Mouse (Mus musculus) naive thymus-derived CD4-positive, alpha-beta T cell, adult 2 months (primary cell): ENCODE measurements around the gene Rbl1.

Experiments
- DNase-seq: peaks from one replicate; pipeline ENCODE4 v3.0.0-alpha.2; 2011; ENCODE audit warnings: low read depth

Gene Rbl1

GRCm38 (mm10) chr2:157133769-157134478 lies 70.4 kb downstream of the Rbl1 start:
- peak; percentile 61 for DNase-seq

GRCm38 (mm10) chr2:157132686-157133540 lies 71.4 kb downstream of the Rbl1 start:
- DNase-seq: no peak

- no peak for DNase-seq
Measured at GRCm38 (mm10) chr2:157132086-157132485, 72.2 kb downstream of the Rbl1 start.

GRCm38 (mm10) chr2:157130813-157131514 lies 73.4 kb downstream of the Rbl1 start:
- peak; percentile 79 for DNase-seq

- peak; percentile 56 for DNase-seq
Measured at GRCm38 (mm10) chr2:157129601-157130164, 74.7 kb downstream of the Rbl1 start.

GRCm38 (mm10) chr2:157129096-157129495 lies 75.2 kb downstream of the Rbl1 start:
- DNase-seq: peak; percentile 49

GRCm38 (mm10) chr2:157128072-157128471 lies 76.3 kb downstream of the Rbl1 start:
- DNase-seq: no peak

GRCm38 (mm10) chr2:157127370-157127769 lies 77.0 kb downstream of the Rbl1 start:
- no peak for DNase-seq

- DNase-seq: no peak
Measured at GRCm38 (mm10) chr2:157125246-157125645, 79.1 kb downstream of the Rbl1 start.

GRCm38 (mm10) chr2:157121766-157122165 lies 82.6 kb downstream of the Rbl1 start:
- DNase-seq: peak; percentile 89

- DNase-seq: peak; percentile 89
Measured at GRCm38 (mm10) chr2:157119075-157119474, 85.3 kb downstream of the Rbl1 start.

- DNase-seq: no peak
Measured at GRCm38 (mm10) chr2:157118556-157118955, 85.8 kb downstream of the Rbl1 start.

GRCm38 (mm10) chr2:157116964-157117363 lies 87.4 kb downstream of the Rbl1 start:
- DNase-seq: peak; percentile 86

- DNase-seq: no peak
Measured at GRCm38 (mm10) chr2:157108236-157108635, 96.1 kb downstream of the Rbl1 start.

- DNase-seq: no peak
Measured at GRCm38 (mm10) chr2:157104454-157104853, 99.9 kb downstream of the Rbl1 start.

GRCm38 (mm10) chr2:157102256-157102655 lies 102.1 kb downstream of the Rbl1 start:
- DNase-seq: no peak

GRCm38 (mm10) chr2:157101650-157102049 lies 102.7 kb downstream of the Rbl1 start:
- no peak for DNase-seq

- no peak for DNase-seq
Measured at GRCm38 (mm10) chr2:157100319-157100605, 104.1 kb downstream of the Rbl1 start.

- DNase-seq: no peak
Measured at GRCm38 (mm10) chr2:157099532-157100318, 104.6 kb downstream of the Rbl1 start.
